29 mouse cellular contexts compared by ENCODE assay signal in the genomic region with DNA sequence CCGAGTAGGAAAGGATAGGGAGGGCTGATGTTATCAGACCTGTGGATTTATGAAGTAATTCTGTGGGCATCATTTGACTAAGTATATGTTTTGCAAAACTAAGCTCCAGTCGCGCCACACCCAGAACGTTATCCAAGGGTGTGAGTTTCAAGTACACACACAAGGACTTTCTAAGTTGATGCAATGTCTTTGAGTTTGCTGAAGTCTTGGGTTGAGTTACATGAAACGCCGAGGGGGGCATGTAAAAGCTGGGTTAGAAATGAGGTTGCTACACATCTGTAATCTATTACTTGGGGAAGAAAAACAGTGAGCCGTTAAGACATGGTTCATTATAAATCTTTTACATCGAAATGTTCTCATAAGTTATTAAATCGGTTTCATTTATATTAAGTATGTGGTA.
A peak's percentile ranks its signal among the peaks of the same experiment; 100 is the strongest.
DNase-seq lines count a peak whose midpoint lies in the region; ATAC-seq lines count a peak whose summit lies in the region.
"Had no signal": no experiment of that assay in that cellular context is flagged by ENCODE, and none has a peak within 500 bp of the region (broad histone marks: within the 10 kb centered on the region; RNA-seq: fewer than 3 reads in every experiment).

No protein-coding gene starts in this region.

- H3K9ac ChIP-seq in limb, embryonic 12.5 days (replicated peaks): no peak overlapping the region
- H3K9ac ChIP-seq in embryonic facial prominence, embryonic 13.5 days: no peak overlapping the region
- no peak overlapping the region for H3K9ac ChIP-seq in liver, embryonic 11.5 days (ENCODE audit: low read depth, low read length)
- H3K9ac ChIP-seq: forebrain, embryonic 15.5 days; heart, embryonic 12.5 days; hindbrain, embryonic 13.5 days; liver, embryonic 13.5 days; midbrain, embryonic 15.5 days had no signal

- peaks cover 13% of the 10 kb centered on the region for H3K4me1 ChIP-seq in limb, embryonic 12.5 days (replicated peaks)
- H3K4me1 ChIP-seq in limb, embryonic 10.5 days: peaks cover 13% of the 10 kb centered on the region
- peaks cover 13% of the 10 kb centered on the region for H3K4me1 ChIP-seq in embryonic facial prominence, embryonic 13.5 days
- no peaks in the 10 kb centered on the region for H3K4me1 ChIP-seq in liver, embryonic 11.5 days (replicated peaks; ENCODE audit: control insufficient read depth, insufficient read depth, low read length)
- H3K4me1 ChIP-seq: forebrain, embryonic 10.5 days; forebrain, embryonic 15.5 days; heart, embryonic 12.5 days; hindbrain, embryonic 13.5 days; liver, embryonic 13.5 days; midbrain, embryonic 10.5 days; midbrain, embryonic 15.5 days had no signal

- 0 out of 2 replicates have a peak, but pooled peaks have one; percentile 23 for ATAC-seq in limb, embryonic 12.5 days (ENCODE audit: insufficient number of reproducible peaks, insufficient read depth, low FRiP score, low TSS enrichment, low read depth)
- ATAC-seq in embryonic facial prominence, embryonic 13.5 days (ENCODE audit: insufficient number of reproducible peaks, insufficient read depth, low FRiP score, low TSS enrichment, low read depth): no peak
- ATAC-seq in erythroblast, adult 5-6 weeks (replicated peaks; ENCODE audit: low FRiP score, poor library complexity, severe bottlenecking): no peak
- ATAC-seq in liver, embryonic 11.5 days (replicated peaks; ENCODE audit: low FRiP score): no peak
- ATAC-seq: activated CD4-positive, CD25-positive, alpha-beta regulatory T cell, adult 4 months; forebrain, embryonic 15.5 days; intestine, embryonic 16.5 days; midbrain, embryonic 15.5 days had no signal

- H3K36me3 ChIP-seq in limb, embryonic 12.5 days: no peaks in the 10 kb centered on the region
- H3K36me3 ChIP-seq in limb, embryonic 10.5 days: no peaks in the 10 kb centered on the region; the same call in 1 of the 2 replicates
- H3K36me3 ChIP-seq in embryonic facial prominence, embryonic 13.5 days: no peaks in the 10 kb centered on the region
- H3K36me3 ChIP-seq in liver, embryonic 11.5 days (ENCODE audit: control insufficient read depth, insufficient read depth, low read length): no peaks in the 10 kb centered on the region
- H3K36me3 ChIP-seq: forebrain, embryonic 10.5 days; forebrain, embryonic 15.5 days; heart, embryonic 12.5 days; hindbrain, embryonic 13.5 days; liver, embryonic 13.5 days; midbrain, embryonic 10.5 days; midbrain, embryonic 15.5 days had no signal

- H3K4me2 ChIP-seq in limb, embryonic 12.5 days: no peak overlapping the region
- peak overlapping the region; percentile 5 for H3K4me2 ChIP-seq in embryonic facial prominence, embryonic 13.5 days
- no peak overlapping the region for H3K4me2 ChIP-seq in liver, embryonic 11.5 days
- H3K4me2 ChIP-seq: forebrain, embryonic 15.5 days; heart, embryonic 12.5 days; hindbrain, embryonic 13.5 days; liver, embryonic 13.5 days; midbrain, embryonic 15.5 days had no signal

- peak overlapping the region; percentile 47; the same call in 1 of the 2 replicates for H3K27ac ChIP-seq in limb, embryonic 12.5 days
- H3K27ac ChIP-seq in limb, embryonic 10.5 days: no peak overlapping the region
- no peak overlapping the region for H3K27ac ChIP-seq in embryonic facial prominence, embryonic 13.5 days
- H3K27ac ChIP-seq in liver, embryonic 11.5 days (ENCODE audit: low read depth, low read length): no peak overlapping the region
- H3K27ac ChIP-seq: forebrain, embryonic 10.5 days; forebrain, embryonic 15.5 days; gastrocnemius, adult 2 months; heart, adult 2 months; hindbrain, embryonic 13.5 days; kidney, postnatal 0 days; liver, embryonic 13.5 days; midbrain, embryonic 10.5 days; midbrain, embryonic 15.5 days had no signal

- WGBS in limb, embryonic 12.5 days: 29% methylated on average over 9 of the region's 9 CpGs
- WGBS in limb, embryonic 10.5 days: 68% methylated on average over 9 of the region's 9 CpGs
- whole genome bisulfite sequencing in embryonic facial prominence, embryonic 13.5 days: 29% methylated on average over 9 of the region's 9 CpGs
- WGBS in liver, embryonic 11.5 days: 80% methylated on average over 9 of the region's 9 CpGs

- no peak overlapping the region for H3K4me3 ChIP-seq in limb, embryonic 12.5 days (replicated peaks)
- no peak overlapping the region for H3K4me3 ChIP-seq in limb, embryonic 10.5 days
- H3K4me3 ChIP-seq in embryonic facial prominence, embryonic 13.5 days: no peak overlapping the region
- no peak overlapping the region for H3K4me3 ChIP-seq in liver, embryonic 11.5 days (ENCODE audit: low read depth, low read length)
- H3K4me3 ChIP-seq: forebrain, embryonic 10.5 days; forebrain, embryonic 15.5 days; gastrocnemius, adult 2 months; heart, adult 2 months; heart, embryonic 12.5 days; hindbrain, embryonic 13.5 days; liver, embryonic 13.5 days; midbrain, embryonic 10.5 days; midbrain, embryonic 15.5 days had no signal

- peaks cover 12% of the 10 kb centered on the region for H3K9me3 ChIP-seq in limb, embryonic 12.5 days
- peaks cover 5% of the 10 kb centered on the region; the same call in 1 of the 2 replicates for H3K9me3 ChIP-seq in limb, embryonic 10.5 days (replicated peaks)
- H3K9me3 ChIP-seq in embryonic facial prominence, embryonic 13.5 days: peaks cover 10% of the 10 kb centered on the region; the same call in 1 of the 2 replicates
- no peaks in the 10 kb centered on the region for H3K9me3 ChIP-seq in liver, embryonic 11.5 days (ENCODE audit: control insufficient read depth, low read length)
- H3K9me3 ChIP-seq: forebrain, embryonic 15.5 days; hindbrain, embryonic 13.5 days; liver, embryonic 13.5 days; midbrain, embryonic 15.5 days had no signal

- DNase-seq in limb, embryonic 10.5 days (ENCODE audit: low spot score): no peak
- peak; percentile 46 for DNase-seq in forelimb bud, embryonic 11.5 days (ENCODE audit: low read depth, low spot score)
- no peak for DNase-seq in c-Kit-positive CD71-positive TER-119-positive erythroid progenitor cells, embryonic 14.5 days (ENCODE audit: low spot score)
- no peak for DNase-seq in liver, embryonic 11.5 days (ENCODE audit: low spot score)
- DNase-seq: adrenal gland, adult 2 months; adrenal gland, postnatal 36 days; cerebellum, adult 2 months; cerebellum, postnatal 25 days; gastrocnemius, adult 2 months; heart, adult 2 months; heart, postnatal 4 days; kidney, adult 8-10 months; layer of hippocampus, postnatal 36 days; liver, embryonic 13.5 days; lung, adult 18-20 months; lung, postnatal 10 days; thymus, postnatal 4 days had no signal

- no peaks in the 10 kb centered on the region for H3K27me3 ChIP-seq in limb, embryonic 12.5 days
- H3K27me3 ChIP-seq in limb, embryonic 10.5 days (ENCODE audit: low read depth, poor library complexity, severe bottlenecking): no peaks in the 10 kb centered on the region
- no peaks in the 10 kb centered on the region for H3K27me3 ChIP-seq in embryonic facial prominence, embryonic 13.5 days
- H3K27me3 ChIP-seq in liver, embryonic 11.5 days (replicated peaks; ENCODE audit: control insufficient read depth, insufficient read depth, low read length): no peaks in the 10 kb centered on the region
- H3K27me3 ChIP-seq: forebrain, embryonic 15.5 days; heart, embryonic 12.5 days; hindbrain, embryonic 13.5 days; liver, embryonic 13.5 days; midbrain, embryonic 15.5 days had no signal
